Mouse (Mus musculus): ENCODE results near the gene Crcp. TPM values are rescaled to one million over a fixed set of nuclear protein-coding genes. Genes with fewer than 3 reads are reported as not detected.

Gene Crcp
- polyA plus RNA-seq, 2 experiments: 24.2 to 25.4 TPM

DNA sequence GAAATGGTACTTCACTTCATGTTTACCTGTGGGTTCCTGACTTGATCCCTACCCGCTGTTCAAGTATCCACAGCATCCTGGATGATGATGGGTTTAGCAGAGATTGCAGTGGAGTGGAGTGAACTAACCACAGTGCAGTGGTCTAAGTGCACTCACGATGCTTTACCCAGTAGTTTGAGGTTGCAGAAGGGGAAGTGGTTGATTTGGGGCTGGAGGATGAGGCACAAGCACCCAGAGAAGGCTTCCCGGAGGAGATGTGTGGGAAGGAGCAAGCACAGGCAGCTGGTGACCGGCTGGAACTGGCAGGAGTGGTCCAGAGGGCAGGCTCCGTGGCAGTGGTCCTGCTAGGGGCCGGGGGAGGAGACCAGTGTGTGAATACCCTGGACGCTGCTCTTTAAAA, 60.1 kb downstream of the Crcp start:
- DNase-seq (ENCODE audit: low spot score): no peak
- no peaks in the 10 kb centered on the region for H3K27me3 ChIP-seq (ENCODE audit: control insufficient read depth, insufficient read depth, low read length)
- H3K9ac ChIP-seq (ENCODE audit: low read depth, low read length, severe bottlenecking): no peak overlapping the region
- H3K27ac ChIP-seq (replicated peaks; ENCODE audit: low read depth, low read length): no peak overlapping the region
- WGBS: 79% methylated on average over 7 of the region's 7 CpGs
- no peak overlapping the region for H3K4me2 ChIP-seq (replicated peaks; ENCODE audit: low read depth, low read length, severe bottlenecking)
- no peak for ATAC-seq (ENCODE audit: low FRiP score, low read depth)
- H3K36me3 ChIP-seq (ENCODE audit: control insufficient read depth, insufficient read depth, low read length): 0 out of 2 replicates have a peak, but pooled peaks cover 2% of the 10 kb centered on the region
- no peaks in the 10 kb centered on the region for H3K4me1 ChIP-seq (ENCODE audit: control insufficient read depth, insufficient read depth, low read length)
- no peak for TF ChIP-seq POLR2A (IDR thresholded peaks at IDR 0.05; ENCODE audit: borderline replicate concordance, extremely low read depth, insufficient read depth, insufficient read length)
- H3K4me3 ChIP-seq (replicated peaks; ENCODE audit: low read length): no peak overlapping the region
- no peaks in the 10 kb centered on the region for H3K9me3 ChIP-seq (ENCODE audit: control insufficient read depth, low read length)

DNA sequence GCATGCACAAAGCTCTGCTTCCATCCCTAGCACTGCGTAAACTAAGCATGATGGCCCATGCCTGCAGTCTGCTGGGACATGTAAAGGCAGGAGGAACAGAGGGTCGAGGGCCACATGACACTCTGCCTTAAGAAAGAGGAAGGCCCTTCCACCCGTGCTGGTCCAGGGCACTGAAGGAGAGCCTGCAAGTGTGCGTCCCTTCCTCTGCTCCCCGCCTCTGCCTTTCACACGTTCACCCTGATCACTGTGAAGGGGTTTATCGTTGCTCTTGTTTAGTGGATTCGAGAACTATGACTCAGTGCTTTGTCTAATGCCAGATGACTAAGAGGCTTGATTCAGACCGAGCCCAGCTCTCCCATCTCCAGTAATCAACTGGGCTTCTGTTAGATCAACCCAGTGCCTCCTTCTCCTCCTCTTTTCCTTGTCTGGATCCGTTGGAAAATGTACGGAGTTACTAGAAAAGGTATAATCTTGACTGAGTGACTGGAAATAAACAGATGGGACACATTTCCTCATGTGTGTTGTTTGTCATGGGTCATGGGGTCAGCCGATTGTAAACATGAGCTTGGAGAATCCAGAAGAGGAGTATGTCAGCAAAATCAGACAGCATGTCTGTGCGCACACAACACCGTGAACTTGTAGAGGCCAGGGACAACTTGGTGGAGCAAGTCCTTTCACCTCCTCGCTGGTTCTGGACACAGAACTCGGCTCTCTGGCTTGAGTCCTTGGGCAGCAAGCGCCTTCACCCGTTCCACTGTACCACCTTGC, 60.7 kb downstream of the Crcp start:
- TF ChIP-seq POLR2A (IDR thresholded peaks at IDR 0.05; ENCODE audit: borderline replicate concordance, extremely low read depth, insufficient read depth, insufficient read length): no peak
- Histone ChIP-seq H3K36me3 (ENCODE audit: control insufficient read depth, insufficient read depth, low read length) (0 out of 2 replicates have a peak, but pooled peaks cover 2% of the 10 kb centered on the region), H3K4me2 (replicated peaks; ENCODE audit: low read depth, low read length, severe bottlenecking) (no peak overlapping the region), H3K4me1 (ENCODE audit: control insufficient read depth, insufficient read depth, low read length) (no peaks in the 10 kb centered on the region), H3K4me3 (replicated peaks; ENCODE audit: low read length) (no peak overlapping the region), H3K27ac (replicated peaks; ENCODE audit: low read depth, low read length) (no peak overlapping the region), H3K9me3 (ENCODE audit: control insufficient read depth, low read length) (no peaks in the 10 kb centered on the region), H3K27me3 (ENCODE audit: control insufficient read depth, insufficient read depth, low read length) (no peaks in the 10 kb centered on the region), H3K9ac (ENCODE audit: low read depth, low read length, severe bottlenecking) (no peak overlapping the region)
- ATAC-seq (ENCODE audit: low FRiP score, low read depth) (no peak), DNase-seq (ENCODE audit: low spot score) (no peak)
- whole genome bisulfite sequencing: 89% methylated on average over 18 of the region's 18 CpGs

DNA sequence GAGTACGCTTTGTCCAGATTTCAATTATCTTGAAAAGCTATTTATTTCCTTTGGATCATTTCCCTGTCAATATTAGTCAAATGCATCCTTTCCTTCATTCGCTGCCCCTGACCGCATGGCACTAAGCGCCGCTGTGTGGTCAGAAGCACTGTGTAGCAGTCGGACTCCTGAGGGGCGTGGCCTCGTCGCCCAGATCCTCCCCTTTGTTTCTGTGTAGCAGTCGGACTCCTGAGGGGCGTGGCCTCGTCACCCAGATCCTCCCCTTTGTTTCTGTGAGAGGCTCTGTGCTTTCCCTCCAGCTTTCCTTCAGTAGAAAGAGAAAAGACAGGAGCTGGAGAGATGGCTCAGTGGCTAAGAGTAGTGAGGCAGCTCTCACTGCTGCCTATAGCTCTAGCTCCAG, 67.7 kb downstream of the Crcp start:
- 72% methylated on average over 12 of the region's 12 CpGs for WGBS
- TF ChIP-seq POLR2A (IDR thresholded peaks at IDR 0.05; ENCODE audit: borderline replicate concordance, extremely low read depth, insufficient read depth, insufficient read length): no peak
- H3K27ac ChIP-seq (replicated peaks; ENCODE audit: low read depth, low read length): no peak overlapping the region
- ATAC-seq (ENCODE audit: low FRiP score, low read depth) (no peak), DNase-seq (ENCODE audit: low spot score) (no peak)
- peaks cover 2% of the 10 kb centered on the region; the same call in 1 of the 2 replicates for H3K36me3 ChIP-seq (ENCODE audit: control insufficient read depth, insufficient read depth, low read length)
- no peaks in the 10 kb centered on the region for H3K27me3 ChIP-seq (ENCODE audit: control insufficient read depth, insufficient read depth, low read length)
- no peak overlapping the region for H3K4me3 ChIP-seq (replicated peaks; ENCODE audit: low read length)
- H3K9me3 ChIP-seq (ENCODE audit: control insufficient read depth, low read length): no peaks in the 10 kb centered on the region
- no peaks in the 10 kb centered on the region for H3K4me1 ChIP-seq (ENCODE audit: control insufficient read depth, insufficient read depth, low read length)
- no peak overlapping the region for H3K9ac ChIP-seq (ENCODE audit: low read depth, low read length, severe bottlenecking)
- H3K4me2 ChIP-seq (replicated peaks; ENCODE audit: low read depth, low read length, severe bottlenecking): no peak overlapping the region

DNA sequence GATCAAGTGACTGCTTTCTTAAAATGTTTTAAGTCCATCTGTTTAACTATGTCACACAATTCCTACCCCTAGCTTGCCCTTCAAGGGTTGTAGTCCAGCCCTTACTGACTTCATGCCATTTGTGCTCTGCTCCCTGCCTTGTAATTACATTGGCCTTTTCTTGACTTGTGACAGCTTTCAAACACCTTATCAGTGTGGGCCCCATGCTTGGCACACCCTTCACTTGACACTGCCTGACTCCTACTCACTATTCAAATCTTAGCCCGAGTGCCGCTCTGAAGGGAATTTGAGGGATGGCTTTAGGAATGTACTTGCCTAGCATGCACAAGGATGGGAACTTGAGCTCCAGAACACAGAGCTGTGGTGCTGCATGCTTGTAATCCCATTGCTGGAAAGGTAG, 68.7 kb downstream of the Crcp start:
- WGBS: 82% methylated on average over 2 of the region's 2 CpGs
- ATAC-seq (ENCODE audit: low FRiP score, low read depth) (no peak), DNase-seq (ENCODE audit: low spot score) (no peak)
- Histone ChIP-seq H3K9ac (ENCODE audit: low read depth, low read length, severe bottlenecking) (no peak overlapping the region), H3K27ac (replicated peaks; ENCODE audit: low read depth, low read length) (no peak overlapping the region), H3K36me3 (ENCODE audit: control insufficient read depth, insufficient read depth, low read length) (peaks cover 10% of the 10 kb centered on the region), H3K27me3 (ENCODE audit: control insufficient read depth, insufficient read depth, low read length) (no peaks in the 10 kb centered on the region), H3K4me2 (replicated peaks; ENCODE audit: low read depth, low read length, severe bottlenecking) (no peak overlapping the region), H3K4me3 (replicated peaks; ENCODE audit: low read length) (no peak overlapping the region), H3K4me1 (ENCODE audit: control insufficient read depth, insufficient read depth, low read length) (no peaks in the 10 kb centered on the region), H3K9me3 (ENCODE audit: control insufficient read depth, low read length) (no peaks in the 10 kb centered on the region)
- TF ChIP-seq POLR2A (IDR thresholded peaks at IDR 0.05; ENCODE audit: borderline replicate concordance, extremely low read depth, insufficient read depth, insufficient read length): no peak

DNA sequence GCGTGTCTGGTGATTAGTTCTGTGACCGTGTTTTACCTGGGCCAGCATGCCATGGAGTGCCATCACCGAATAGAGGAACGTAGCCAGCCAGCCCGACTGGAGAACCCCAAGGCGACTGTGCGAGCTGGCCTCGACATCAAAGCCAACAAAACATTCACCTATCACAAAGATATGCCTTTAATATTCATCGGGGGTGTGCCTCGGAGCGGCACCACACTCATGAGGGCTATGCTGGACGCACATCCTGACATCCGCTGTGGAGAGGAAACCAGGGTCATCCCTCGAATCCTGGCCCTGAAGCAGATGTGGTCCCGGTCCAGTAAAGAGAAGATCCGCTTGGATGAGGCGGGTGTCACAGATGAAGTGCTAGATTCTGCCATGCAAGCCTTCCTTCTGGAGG, 72.6 kb downstream of the Crcp start:
- WGBS: 97% methylated on average over 17 of the region's 17 CpGs
- Histone ChIP-seq H3K4me2 (replicated peaks; ENCODE audit: low read depth, low read length, severe bottlenecking) (no peak overlapping the region), H3K9ac (ENCODE audit: low read depth, low read length, severe bottlenecking) (no peak overlapping the region), H3K9me3 (ENCODE audit: control insufficient read depth, low read length) (no peaks in the 10 kb centered on the region), H3K4me3 (replicated peaks; ENCODE audit: low read length) (no peak overlapping the region), H3K27me3 (ENCODE audit: control insufficient read depth, insufficient read depth, low read length) (no peaks in the 10 kb centered on the region), H3K4me1 (ENCODE audit: control insufficient read depth, insufficient read depth, low read length) (no peaks in the 10 kb centered on the region), H3K27ac (replicated peaks; ENCODE audit: low read depth, low read length) (no peak overlapping the region), H3K36me3 (ENCODE audit: control insufficient read depth, insufficient read depth, low read length) (peaks cover 22% of the 10 kb centered on the region)
- no peak for TF ChIP-seq POLR2A (IDR thresholded peaks at IDR 0.05; ENCODE audit: borderline replicate concordance, extremely low read depth, insufficient read depth, insufficient read length)
- ATAC-seq (ENCODE audit: low FRiP score, low read depth) (no peak), DNase-seq (ENCODE audit: low spot score) (no peak)
